Mouse (Mus musculus): ENCODE measurements around the gene Tpm1.

The Tpm1 gene

DNA sequence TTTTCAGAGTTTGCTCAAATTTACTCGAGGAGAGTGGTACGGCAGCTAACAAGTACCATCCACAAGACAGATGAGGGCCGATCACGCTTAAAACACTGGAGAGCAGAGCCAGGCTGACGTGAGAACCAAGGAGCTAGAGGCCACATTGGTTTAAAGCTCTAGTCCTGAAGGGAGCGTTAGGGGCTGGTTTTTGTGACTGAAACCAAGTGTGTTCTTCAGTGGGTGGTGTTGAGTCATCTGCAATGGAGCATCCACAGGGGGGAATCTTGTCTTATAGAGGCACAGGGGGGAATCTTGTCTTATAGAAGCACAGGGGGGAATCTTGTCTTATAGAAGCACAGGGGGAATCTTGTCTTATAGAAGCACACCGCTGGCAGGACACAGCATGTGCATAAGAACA is 22.3 kb downstream of the Tpm1 start:
- DNase-seq (ENCODE audit: low spot score), result no peak

- no peak for DNase-seq (ENCODE audit: low spot score)
Measured at GRCm38 (mm10) chr9:67026061-67026460, 23.1 kb downstream of the Tpm1 start.

GRCm38 (mm10) chr9:67024889-67025692 is 24.1 kb downstream of the Tpm1 start:
- DNase-seq (ENCODE audit: low spot score), result no peak

- DNase-seq (ENCODE audit: low spot score), result no peak
Measured at GRCm38 (mm10) chr9:67023371-67023770, 25.8 kb downstream of the Tpm1 start.

DNA sequence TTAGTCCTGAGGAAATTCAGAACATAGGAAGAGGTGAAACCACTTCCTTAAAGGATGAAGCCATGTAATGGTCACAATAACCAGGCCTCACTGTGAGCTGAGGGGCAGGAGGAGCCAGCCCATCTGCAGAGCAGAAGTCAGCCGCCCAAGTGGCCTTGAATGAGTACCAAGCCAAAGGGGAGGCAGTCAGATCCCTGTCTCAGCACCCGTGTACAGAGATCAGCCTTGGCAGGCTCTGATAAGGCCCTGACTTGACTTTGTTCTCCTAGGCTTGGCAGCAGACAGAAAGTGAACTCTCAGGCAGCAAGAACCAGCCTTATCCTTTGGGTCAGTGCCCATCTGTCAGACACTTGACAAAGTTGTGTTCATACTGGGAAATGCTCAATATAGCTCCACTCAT is 29.1 kb downstream of the Tpm1 start:
- no peak for DNase-seq (ENCODE audit: low spot score)

GRCm38 (mm10) chr9:67013501-67013900 is 35.7 kb downstream of the Tpm1 start:
- DNase-seq (ENCODE audit: low spot score), result no peak

GRCm38 (mm10) chr9:67012470-67012869 is 36.7 kb downstream of the Tpm1 start:
- no peak for DNase-seq (ENCODE audit: low spot score)

DNA sequence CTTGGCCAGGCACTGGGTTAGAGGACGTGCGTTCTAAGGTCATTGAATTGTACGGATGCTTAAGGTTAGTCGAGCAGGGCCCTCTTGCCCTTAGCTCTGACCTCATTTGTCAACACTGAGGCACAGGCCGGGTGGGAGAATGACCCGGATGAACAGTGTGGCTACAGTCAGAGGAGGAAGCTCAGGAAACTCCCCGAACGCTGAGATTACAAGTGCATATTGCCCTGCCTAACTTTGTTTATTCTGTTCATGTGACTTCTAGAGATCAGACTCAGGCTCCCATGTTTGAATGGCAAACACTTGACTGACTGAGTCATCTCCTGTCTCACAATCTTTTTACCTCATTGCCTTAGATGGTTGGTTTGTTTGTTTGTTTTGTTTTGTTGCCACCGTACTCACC is 37.7 kb downstream of the Tpm1 start:
- no peak for DNase-seq (ENCODE audit: low spot score)

DNA sequence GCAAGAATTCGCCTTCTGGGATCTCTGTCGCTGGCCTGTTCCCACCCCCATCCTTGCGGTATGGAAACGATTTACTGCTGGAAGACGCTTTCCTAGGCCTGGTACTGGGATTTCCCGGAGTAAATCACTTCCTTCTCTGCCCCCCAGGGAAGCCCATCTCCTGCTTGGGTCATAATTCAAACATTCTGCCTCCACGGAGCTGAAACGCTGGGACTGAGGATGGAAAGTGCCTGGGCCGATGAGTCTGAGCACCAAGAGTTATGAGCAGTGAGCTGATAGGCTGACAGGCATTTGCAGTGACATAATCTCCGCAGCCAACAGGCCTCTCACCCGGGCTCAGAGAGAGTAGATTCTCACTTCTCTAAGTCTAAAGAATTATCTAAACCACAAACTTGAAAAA is 40.4 kb downstream of the Tpm1 start:
- no peak for DNase-seq (ENCODE audit: low spot score)

GRCm38 (mm10) chr9:67006376-67006775 is 42.8 kb downstream of the Tpm1 start:
- no peak for DNase-seq (ENCODE audit: low spot score)

DNA sequence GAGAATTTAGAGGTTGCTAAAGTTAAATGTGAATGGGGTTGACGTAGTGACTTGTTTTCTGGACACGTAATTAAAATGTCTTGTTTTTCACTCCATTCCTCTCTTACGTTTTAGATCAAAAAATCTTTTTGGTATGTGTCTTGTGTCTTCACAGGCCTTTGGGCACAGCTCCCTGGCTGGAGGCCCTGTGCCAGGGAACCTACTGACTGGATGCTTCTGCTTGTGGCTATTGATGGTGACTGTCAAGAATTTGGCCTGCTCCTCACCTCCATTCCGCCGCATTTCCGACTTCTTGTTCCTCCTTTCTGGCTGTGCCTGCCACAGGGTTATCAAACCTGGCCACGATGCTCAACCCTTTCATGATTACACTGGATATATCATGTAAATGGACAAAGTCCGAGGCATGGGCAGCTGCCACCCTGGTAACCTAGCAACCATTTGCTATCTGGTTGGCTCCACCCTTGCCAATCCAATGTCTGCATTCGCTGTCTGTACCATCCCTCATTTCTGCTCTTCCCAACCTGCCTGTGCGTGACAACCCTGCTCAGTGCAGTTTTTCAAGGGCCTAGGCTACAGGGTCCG is 44.0 kb downstream of the Tpm1 start:
- no peak for DNase-seq (ENCODE audit: low spot score)

GRCm38 (mm10) chr9:67003656-67004055 is 45.5 kb downstream of the Tpm1 start:
- no peak for DNase-seq (ENCODE audit: low spot score)

DNA sequence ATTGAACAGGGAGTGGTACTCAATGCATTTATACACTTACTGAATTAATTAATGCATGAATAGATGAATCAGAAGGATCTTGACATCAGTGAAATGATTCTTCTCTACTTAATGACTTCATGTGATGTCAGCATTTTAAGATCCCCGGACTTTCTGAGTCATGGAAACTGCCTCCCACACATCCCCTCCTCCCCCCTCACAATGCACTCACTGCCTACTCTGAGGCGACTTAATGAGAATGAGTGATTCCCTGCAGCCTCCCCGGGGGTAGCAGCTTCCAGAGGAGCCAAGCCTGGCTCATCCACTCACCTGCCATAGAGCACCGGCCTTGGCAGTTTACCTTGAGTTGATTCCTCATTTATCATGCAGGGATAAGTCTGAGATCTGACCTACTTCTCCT is 46.0 kb downstream of the Tpm1 start:
- no peak for DNase-seq (ENCODE audit: low spot score)

- no peak for DNase-seq (ENCODE audit: low spot score)
Measured at GRCm38 (mm10) chr9:67001506-67001905, 47.7 kb downstream of the Tpm1 start.

DNA sequence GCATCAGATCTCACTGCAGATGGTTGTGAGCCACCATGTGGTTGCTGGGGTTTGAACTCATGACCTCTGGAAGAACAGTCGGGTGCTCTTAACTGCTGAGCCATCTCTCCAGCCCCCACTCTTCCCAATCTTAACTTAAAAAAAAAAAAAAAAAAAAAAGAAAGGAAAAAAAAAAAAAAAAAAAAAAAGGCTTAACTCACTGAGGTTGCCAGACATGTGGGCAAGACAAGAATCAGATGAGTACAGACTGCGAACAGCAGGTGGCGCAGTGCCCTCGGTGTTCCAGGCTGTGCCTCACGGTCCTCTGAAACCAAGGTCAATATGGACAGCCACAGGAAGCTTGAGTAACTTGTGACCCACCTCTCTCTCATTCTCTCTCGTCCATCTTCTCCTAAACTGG is 48.2 kb downstream of the Tpm1 start:
- DNase-seq (ENCODE audit: low spot score), result peak; percentile 67

DNA sequence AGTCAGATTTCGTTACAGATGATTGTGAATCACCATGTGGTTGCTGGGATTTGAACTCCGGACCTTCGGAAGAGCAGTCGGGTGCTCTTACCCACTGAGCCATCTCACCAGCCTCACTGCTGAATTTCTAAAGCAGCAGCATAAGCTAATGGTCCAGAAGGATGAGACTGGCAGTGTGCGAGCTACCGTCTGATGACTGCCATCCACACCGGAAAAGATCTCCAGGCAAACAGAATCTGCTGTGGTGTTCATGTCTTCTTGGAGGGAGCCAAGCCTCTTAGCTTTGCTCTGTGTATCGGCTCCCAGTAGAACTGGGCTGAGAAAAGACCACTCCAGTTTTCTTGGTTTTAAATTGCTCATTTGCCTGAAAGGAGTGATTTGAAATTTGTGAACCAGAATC is 49.5 kb downstream of the Tpm1 start:
- DNase-seq (ENCODE audit: low spot score), result no peak

GRCm38 (mm10) chr9:66991750-66992410 is 57.3 kb downstream of the Tpm1 start:
- DNase-seq (ENCODE audit: low spot score), result no peak

DNA sequence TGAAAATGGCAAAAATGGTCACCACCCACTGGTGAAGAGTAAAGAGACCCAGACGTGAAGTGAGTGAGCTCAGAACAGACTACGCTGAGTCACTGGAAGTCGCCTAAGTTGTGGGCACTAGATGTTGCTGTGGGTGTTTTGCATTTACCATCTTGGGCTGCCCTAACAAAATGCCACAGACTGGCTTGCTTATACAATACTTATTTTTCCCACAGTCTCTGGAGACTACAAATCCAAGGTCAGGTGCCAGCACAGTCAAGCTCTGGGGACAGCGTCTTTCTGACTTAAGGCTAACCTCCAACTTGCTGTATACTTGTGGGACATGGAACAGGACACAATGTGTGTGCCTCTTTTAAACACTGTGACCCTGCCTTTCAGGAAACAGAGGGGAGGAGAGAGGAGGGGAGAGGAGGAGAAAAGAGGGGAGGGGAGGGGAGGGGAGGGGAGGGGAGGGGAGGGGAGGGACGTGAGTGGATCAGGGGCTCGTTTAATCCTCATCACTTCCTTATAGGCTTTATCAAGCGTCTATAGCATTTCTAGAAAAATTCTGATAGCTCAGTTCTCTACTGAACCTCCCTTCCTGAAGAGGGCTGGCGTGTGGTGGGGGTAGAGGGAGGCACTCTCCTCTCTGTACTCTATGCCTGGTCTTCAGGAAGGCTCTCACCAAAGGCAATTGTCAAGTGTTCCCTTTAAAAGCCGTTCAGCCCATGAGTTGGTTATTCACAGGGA is 58.0 kb downstream of the Tpm1 start:
- DNase-seq (ENCODE audit: low spot score), result no peak

GRCm38 (mm10) chr9:66990046-66990445 is 59.2 kb downstream of the Tpm1 start:
- DNase-seq (ENCODE audit: low spot score), result no peak

DNA sequence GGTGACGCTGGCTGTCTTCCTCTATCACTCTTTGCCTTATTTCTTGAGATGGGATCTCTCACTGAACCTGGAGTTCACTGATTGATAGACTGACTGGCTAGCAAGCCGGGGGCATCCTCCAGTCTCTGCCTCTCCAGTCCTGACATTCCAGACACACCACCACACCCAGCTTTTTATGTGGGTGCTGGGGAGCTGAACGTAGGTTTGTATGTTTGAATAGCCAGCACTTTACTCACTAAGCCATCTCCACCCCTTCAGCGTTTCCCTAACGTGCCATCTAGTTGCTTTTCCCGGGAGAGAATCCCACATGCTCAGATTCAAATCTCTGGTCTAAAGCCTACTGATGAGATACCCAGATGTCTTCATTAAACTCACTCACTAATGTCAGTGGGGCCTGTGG is 59.6 kb downstream of the Tpm1 start:
- no peak for DNase-seq (ENCODE audit: low spot score)

DNA sequence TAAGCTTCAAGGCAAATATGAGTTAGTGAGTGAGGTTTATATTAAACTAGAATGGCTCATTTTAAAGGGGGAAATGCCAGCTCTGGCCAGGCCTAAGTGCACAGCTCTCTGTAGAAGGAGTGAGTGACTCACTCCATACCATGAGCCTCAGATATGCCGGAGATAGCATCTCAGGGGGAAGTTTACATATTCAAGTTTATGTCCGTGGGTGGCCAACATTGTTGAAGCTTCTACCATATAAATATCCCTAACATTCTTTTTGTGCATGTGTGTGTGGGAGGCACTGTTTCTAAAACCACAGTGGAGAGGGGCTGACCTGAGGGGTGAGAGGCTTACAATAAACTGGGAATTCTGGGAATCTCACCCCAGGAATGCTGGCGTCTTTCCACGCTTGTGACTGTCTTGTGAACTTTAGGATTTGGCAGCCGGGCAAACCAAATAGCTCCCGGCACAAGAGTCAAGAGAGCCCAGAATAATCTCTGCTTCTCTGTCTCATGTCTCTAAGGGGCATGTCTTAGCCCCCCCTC is 60.3 kb downstream of the Tpm1 start:
- DNase-seq (ENCODE audit: low spot score), result no peak

DNA sequence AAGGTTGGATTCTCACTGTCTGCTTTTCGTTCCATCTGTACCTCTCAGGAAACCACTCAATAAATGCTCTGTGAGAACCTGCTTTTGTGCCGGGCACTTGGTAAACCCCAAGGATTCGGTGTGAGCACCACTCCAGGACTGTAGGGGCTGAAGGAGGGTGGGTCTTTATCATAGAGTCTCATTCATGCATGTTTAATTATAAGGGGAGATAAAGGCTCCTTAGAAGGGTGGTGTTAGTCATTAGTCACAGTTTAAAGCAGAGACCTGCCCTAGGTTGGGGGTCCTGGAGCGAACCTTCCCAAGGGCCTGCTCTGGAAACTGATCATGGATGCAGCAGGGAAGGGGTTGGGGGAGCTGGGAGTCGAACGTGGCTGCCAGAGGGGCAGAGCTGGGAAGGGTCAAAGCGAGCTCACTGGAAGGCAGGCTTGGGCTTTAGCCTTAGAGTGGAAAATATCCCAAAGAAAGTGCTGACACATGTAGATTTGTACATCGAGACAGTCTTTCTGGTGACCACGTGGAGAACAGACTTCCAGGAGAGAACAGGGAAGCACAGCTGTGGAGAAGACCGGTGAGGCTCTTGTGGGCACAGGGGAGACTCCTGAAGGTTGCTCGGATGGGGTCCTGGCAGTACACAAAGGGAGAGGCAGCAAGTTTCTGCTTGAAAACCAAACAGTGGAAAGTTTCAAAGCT is 60.9 kb downstream of the Tpm1 start:
- DNase-seq (ENCODE audit: low spot score), result no peak
